Mouse (Mus musculus): ENCODE results near the gene Muc20.
A peak's percentile ranks its signal among the peaks of the same experiment; 100 is the strongest.

Muc20 gene

GRCm38 (mm10) chr16:32795177-32795576 lies 2.1 kb downstream of the Muc20 start:
- no peak for DNase-seq

- no peak for DNase-seq
These were observed 7.2 kb downstream of the Muc20 start for GRCm38 (mm10) chr16:32790056-32790455.

- DNase-seq, result no peak
These were observed 12.4 kb downstream of the Muc20 start for GRCm38 (mm10) chr16:32784840-32785239.

- DNase-seq, result peak; percentile 63
These were observed 13.7 kb downstream of the Muc20 start for GRCm38 (mm10) chr16:32783324-32784062.

GRCm38 (mm10) chr16:32778956-32779355 lies 18.3 kb downstream of the Muc20 start:
- DNase-seq, result no peak

GRCm38 (mm10) chr16:32776676-32777075 lies 20.6 kb downstream of the Muc20 start:
- no peak for DNase-seq

- DNase-seq, result no peak
These were observed 30.3 kb downstream of the Muc20 start for GRCm38 (mm10) chr16:32766904-32767303.

- DNase-seq, result no peak
These were observed 32.3 kb downstream of the Muc20 start for GRCm38 (mm10) chr16:32764961-32765360.

- DNase-seq, result no peak
These were observed 32.7 kb downstream of the Muc20 start for GRCm38 (mm10) chr16:32764550-32764949.

GRCm38 (mm10) chr16:32750242-32751127 lies 46.8 kb downstream of the Muc20 start:
- DNase-seq, result no peak

GRCm38 (mm10) chr16:32745852-32746251 lies 51.4 kb downstream of the Muc20 start:
- peak; percentile 70 for DNase-seq

GRCm38 (mm10) chr16:32742712-32743111 lies 54.5 kb downstream of the Muc20 start:
- no peak for DNase-seq

- no peak for DNase-seq
These were observed 55.9 kb downstream of the Muc20 start for GRCm38 (mm10) chr16:32741366-32741765.

GRCm38 (mm10) chr16:32740003-32740663 lies 57.1 kb downstream of the Muc20 start:
- DNase-seq, result no peak

GRCm38 (mm10) chr16:32736022-32736421 lies 61.2 kb downstream of the Muc20 start:
- DNase-seq, result peak; percentile 52

- DNase-seq, result no peak
These were observed 61.6 kb downstream of the Muc20 start, which contains the start of gene Muc4 for GRCm38 (mm10) chr16:32735586-32735985. Gene Muc4, plus strand, starts transcription at chr16:32735886.

- no peak for DNase-seq
These were observed 64.0 kb downstream of the Muc20 start for GRCm38 (mm10) chr16:32733213-32733612.

GRCm38 (mm10) chr16:32728730-32729129 lies 68.5 kb downstream of the Muc20 start:
- DNase-seq, result no peak

- no peak for DNase-seq
These were observed 69.0 kb downstream of the Muc20 start for GRCm38 (mm10) chr16:32728240-32728639.
